Mouse (Mus musculus) brain, embryonic 14.5 days (tissue): Measurements from ENCODE around the gene Smok3b.

Experiments
- CTCF ChIP-seq: fragments of 200-500 bp; IDR thresholded peaks from 2 replicates; pipeline ENCODE4 v1.5.1; 2012; ENCODE audit warnings: inconsistent platforms, mild to moderate bottlenecking, moderate library complexity, borderline replicate concordance; ENCODE audit not compliant: insufficient read depth, insufficient read length; ENCODE audit errors: extremely low read depth
- POLR2A ChIP-seq: fragments of 200-500 bp; IDR thresholded peaks from 2 replicates; pipeline ENCODE4 v1.6.1; 2012; ENCODE audit warnings: mild to moderate bottlenecking, inconsistent platforms, borderline replicate concordance; ENCODE audit not compliant: poor library complexity, insufficient read depth, insufficient read length, severe bottlenecking; ENCODE audit errors: extremely low read depth

DNA sequence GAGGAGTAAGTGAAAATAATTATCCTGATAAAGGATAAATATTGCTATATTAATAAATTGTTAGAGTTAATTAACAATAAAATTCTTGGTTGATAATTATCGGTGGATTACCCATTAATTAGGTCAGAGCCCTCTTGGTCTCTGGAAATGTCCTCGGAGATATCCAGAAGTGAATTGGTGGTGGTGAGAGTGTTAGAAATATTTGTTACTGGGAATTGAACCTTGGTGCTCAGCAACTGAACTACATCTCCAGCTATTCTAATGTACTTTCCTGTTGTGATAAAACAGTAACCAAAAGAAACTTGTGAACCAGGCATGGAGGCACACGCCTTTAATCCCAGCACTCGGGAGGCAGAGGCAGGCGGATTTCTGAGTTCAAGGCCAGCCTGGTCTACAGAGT, 59.2 kb downstream of the Smok3b start:
- TF ChIP-seq CTCF = no peak
- no peak for TF ChIP-seq POLR2A
